Mouse (Mus musculus) MEL (cell line): ENCODE measurements around the gene Iyd.
A peak's percentile ranks its signal among the peaks of the same experiment; 100 is the strongest.

ENCODE experiments used
- CHD2 ChIP-seq: IDR thresholded peaks from 2 replicates; pipeline ENCODE4 v1.6.1; 2011; ENCODE audit warnings: low read length, improper control_type of control experiment
- CTCF ChIP-seq, 3 experiments: IDR thresholded peaks in 2 of 3; conservative IDR thresholded peaks in 1 of 3; 2 replicates each; pipeline ENCODE4 v1.5.1; 2011 to 2012; ENCODE audit warnings: low read length in 3 of 3, low read depth in 2 of 3, mild to moderate bottlenecking in 2 of 3, improper control_type of control experiment in 1 of 3, inconsistent platforms in 1 of 3, mixed read lengths in 1 of 3, moderate library complexity in 1 of 3; ENCODE audit not compliant: control insufficient read depth in 1 of 3, insufficient read depth in 1 of 3, poor library complexity in 1 of 3, severe bottlenecking in 1 of 3
- EP300 ChIP-seq, 2 experiments: IDR thresholded peaks; 2 replicates each; pipeline ENCODE4 v1.6.1; 2011; ENCODE audit warnings: improper control_type of control experiment in 2 of 2, low read length in 2 of 2, low read depth in 1 of 2, mild to moderate bottlenecking in 1 of 2
- JUND ChIP-seq: IDR thresholded peaks from 2 replicates; pipeline ENCODE4 v1.6.1; 2011; ENCODE audit warnings: low read depth, mild to moderate bottlenecking, improper control_type of control experiment, low read length
- MYC ChIP-seq: IDR thresholded peaks from 2 replicates; pipeline ENCODE4 v1.6.1; 2011; ENCODE audit warnings: low read depth, mild to moderate bottlenecking, low read length, improper control_type of control experiment, moderate library complexity
- NRF1 ChIP-seq: IDR thresholded peaks from 2 replicates; pipeline ENCODE4 v1.6.1; 2014; ENCODE audit warnings: low read depth, mild to moderate bottlenecking, inconsistent platforms, low read length, improper control_type of control experiment, moderate library complexity; ENCODE audit not compliant: poor library complexity, insufficient read depth, severe bottlenecking
- POLR2A ChIP-seq, 2 experiments: IDR thresholded peaks; 2 replicates each; pipeline ENCODE4 v1.6.1; 2011 to 2012; ENCODE audit warnings: low read length in 2 of 2, mild to moderate bottlenecking in 2 of 2, control low read depth in 1 of 2, improper control_type of control experiment in 1 of 2, low read depth in 1 of 2, moderate library complexity in 1 of 2; ENCODE audit not compliant: control insufficient read depth in 1 of 2, insufficient read depth in 1 of 2, poor library complexity in 1 of 2
- POLR2AphosphoS2 ChIP-seq: IDR thresholded peaks from 2 replicates; pipeline ENCODE4 v1.6.1; 2011; ENCODE audit warnings: low read length, improper control_type of control experiment
- RAD21 ChIP-seq: IDR thresholded peaks from 2 replicates; pipeline ENCODE4 v1.6.1; 2011; ENCODE audit warnings: mild to moderate bottlenecking, low read depth, low read length, improper control_type of control experiment
- TAL1 ChIP-seq: IDR thresholded peaks from 2 replicates; pipeline ENCODE4 v1.6.1; 2012; ENCODE audit warnings: mild to moderate bottlenecking, inconsistent platforms, low read length, moderate library complexity, mixed read lengths
- TCF12 ChIP-seq: IDR thresholded peaks from 2 replicates; pipeline ENCODE4 v1.6.1; 2014; ENCODE audit warnings: low read depth, mild to moderate bottlenecking, inconsistent platforms, low read length, improper control_type of control experiment, moderate library complexity
- ZKSCAN1 ChIP-seq: IDR thresholded peaks from 2 replicates; pipeline ENCODE4 v1.6.1; 2012; ENCODE audit warnings: low read depth, mild to moderate bottlenecking, inconsistent platforms, low read length, improper control_type of control experiment, moderate library complexity

- TF ChIP-seq EP300 (IDR thresholded peaks at IDR 0.05; ENCODE audit: low read depth in 1 of 2, low read length in 2 of 2) (no peak), CTCF (IDR thresholded peaks at IDR 0.05 in 2 of 3, conservative IDR thresholded peaks at IDR 0.05 in 1 of 3; ENCODE audit: control insufficient read depth in 1 of 3, insufficient read depth in 1 of 3, low read depth in 2 of 3, low read length in 3 of 3, poor library complexity in 1 of 3, severe bottlenecking in 1 of 3) (peak; percentile 28 to 44 (median 33); a peak in 5 of 6 replicates), POLR2A (IDR thresholded peaks at IDR 0.05; ENCODE audit: control insufficient read depth in 1 of 2, insufficient read depth in 1 of 2, low read depth in 1 of 2, low read length in 2 of 2, poor library complexity in 1 of 2) (no peak), CHD2 (no peak), POLR2AphosphoS2 (no peak), TAL1 (no peak), MYC (no peak), JUND (no peak), ZKSCAN1 (no peak), RAD21 (no peak), TCF12 (no peak), NRF1 (no peak)
These were observed 27.3 kb upstream of the Iyd start for GRCm38 (mm10) chr10:3512620-3513305.
